Mouse (Mus musculus): ENCODE measurements at regions not wholly inside any gene's neighbourhood (a gene's known extent, or its start where the extent isn't known, plus 50 kb on each side); places are given as distances from the start of the nearest gene placed in this dataset.

DNA sequence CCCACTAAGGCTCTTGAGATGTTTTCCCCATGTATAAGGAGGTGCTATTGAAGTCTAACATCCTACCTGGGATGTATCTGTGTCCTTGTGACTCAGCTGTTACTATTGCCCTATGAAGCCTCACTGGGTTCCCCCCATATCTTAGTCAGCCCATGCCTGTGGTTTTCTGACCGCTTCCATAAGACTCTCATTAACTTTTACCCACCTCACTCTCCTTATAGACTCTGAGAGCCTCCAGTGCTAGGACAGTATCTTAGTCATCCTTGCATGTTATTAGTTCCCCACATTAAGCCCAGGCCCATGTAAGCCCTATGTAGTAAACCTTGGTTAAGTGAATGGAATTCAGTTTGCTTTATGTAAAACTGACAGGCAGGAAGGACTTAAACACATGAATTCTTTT is 337.5 kb upstream of the Trib2 start:
- DNase-seq: no peak
- intact Hi-C loops (cut with DNase I): loop anchor here (10.0 kb wide), 1 partner anchor 339 kb away; the partner anchor contains the start of gene Trib2

DNA sequence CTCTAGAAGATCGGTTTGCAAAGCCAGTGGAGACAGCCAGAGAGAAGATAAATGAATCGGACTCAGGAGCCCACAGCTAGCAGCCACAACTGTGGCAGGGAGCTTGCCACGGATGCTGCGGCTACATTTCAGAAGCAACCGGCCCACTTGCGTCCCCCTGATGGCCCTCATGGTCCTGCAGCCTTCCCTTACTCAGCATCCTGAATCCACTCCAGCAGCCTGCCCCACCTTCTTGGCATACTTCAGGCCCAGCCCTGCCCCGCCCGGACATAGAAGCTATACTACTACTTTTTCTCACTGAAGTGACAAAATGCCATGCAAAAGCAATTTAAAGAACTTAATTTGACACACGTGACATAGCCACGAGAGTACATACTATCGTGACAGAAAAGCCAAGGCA is 335.4 kb upstream of the Trib2 start:
- intact Hi-C loops (cut with DNase I): loop anchor here (10.0 kb wide), 1 partner anchor 337 kb away; the partner anchor contains the start of gene Trib2
- no peak for DNase-seq

DNA sequence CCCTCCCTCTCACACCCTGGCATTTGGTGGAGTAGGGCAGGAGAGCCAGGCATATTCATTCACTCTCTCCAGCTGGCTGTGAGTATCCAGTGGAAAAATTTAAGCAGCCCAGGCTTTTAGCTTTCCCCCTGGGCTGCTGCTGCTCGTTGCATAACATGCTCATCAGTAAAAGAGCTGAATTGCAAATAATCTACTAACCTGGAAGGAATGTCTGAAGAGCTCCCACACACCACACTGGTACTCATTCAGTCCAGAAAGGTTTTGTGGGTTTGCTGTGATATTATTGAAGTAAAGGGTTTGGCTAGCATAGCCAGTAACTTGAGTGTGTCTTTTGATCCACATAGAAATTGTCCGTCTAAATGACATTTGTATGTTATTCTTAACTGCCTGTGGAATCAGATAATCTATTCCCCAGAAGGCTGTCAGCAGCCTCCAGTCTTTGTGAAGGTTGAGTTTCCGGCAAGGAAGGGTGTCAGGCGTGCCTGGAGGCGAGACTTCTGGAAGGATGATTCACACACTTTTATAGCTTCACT is 334.5 kb upstream of the Trib2 start:
- peak in 1 of 2 experiments; percentile 12 for DNase-seq
- intact Hi-C loops (cut with DNase I): loop anchor here (10.0 kb wide), 1 partner anchor 336 kb away; the partner anchor contains the start of gene Trib2

DNA sequence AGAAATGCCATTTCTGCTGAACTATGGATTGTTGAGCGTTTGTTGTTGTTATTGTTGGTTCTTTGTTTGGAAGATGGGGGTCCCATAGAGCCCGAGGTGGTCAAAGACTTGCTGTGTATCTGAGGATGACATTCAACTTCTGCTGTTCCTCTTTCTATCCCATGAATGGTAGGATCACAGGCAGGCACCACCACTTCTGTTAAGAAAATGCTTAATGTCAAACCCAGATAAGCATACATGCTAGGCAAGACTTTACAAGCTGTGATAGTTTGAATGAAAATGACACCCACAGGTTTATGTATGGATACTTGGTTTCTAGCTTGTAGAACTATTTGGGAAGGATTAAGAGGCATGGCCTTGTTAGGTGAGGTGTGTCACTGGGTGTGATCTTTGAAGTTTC is 330.2 kb upstream of the Trib2 start:
- no peak for DNase-seq
- intact Hi-C loops (cut with DNase I): loop anchor here (10.0 kb wide), 1 partner anchor 442 kb away; no protein-coding TSS in a partner anchor

DNA sequence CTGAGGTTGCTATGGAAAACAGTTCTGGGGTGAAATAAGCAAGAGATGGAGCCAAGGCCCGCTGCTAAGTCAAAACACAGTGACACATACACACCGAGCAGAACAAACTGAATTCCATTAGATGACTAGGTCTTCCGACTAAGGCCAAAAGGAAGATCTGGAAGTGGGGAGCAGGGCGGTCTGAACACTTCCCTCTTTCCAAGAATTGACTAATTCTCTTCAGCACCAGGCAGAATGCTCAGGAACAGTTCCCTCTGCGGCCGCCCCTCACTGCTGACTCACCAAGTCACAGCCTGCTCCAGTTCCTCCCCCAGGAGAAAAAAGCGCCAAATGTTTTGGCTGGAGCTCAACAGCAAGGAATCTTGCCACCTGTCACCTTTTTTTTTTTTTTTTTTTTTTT is 328.9 kb upstream of the Trib2 start:
- peak in 1 of 2 experiments; percentile 40 for DNase-seq
- intact Hi-C loops (cut with DNase I): loop anchor here (10.0 kb wide), 1 partner anchor 441 kb away; no protein-coding TSS in a partner anchor

DNA sequence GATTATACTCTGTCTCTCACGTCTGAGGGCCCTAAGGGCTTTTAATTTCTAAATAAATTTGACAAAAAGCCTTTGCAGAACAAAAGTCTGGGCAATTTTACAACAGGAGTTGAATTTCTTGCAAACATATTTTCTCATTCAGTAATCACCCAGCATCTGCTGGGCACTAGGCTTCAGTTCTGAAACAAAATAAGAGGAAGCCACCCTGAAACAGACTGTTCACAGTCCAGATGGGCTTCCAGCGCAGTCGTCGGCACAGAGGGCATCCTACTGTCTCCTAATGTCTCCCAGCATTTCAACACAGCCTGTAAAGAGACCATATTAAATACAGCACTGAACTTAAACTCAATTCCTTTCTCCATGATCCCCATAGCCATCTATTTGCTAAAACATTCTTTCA is 324.5 kb upstream of the Trib2 start:
- DNase-seq: no peak
- intact Hi-C loops (cut with DNase I): loop anchor here (10.0 kb wide), 1 partner anchor 436 kb away; no protein-coding TSS in a partner anchor

DNA sequence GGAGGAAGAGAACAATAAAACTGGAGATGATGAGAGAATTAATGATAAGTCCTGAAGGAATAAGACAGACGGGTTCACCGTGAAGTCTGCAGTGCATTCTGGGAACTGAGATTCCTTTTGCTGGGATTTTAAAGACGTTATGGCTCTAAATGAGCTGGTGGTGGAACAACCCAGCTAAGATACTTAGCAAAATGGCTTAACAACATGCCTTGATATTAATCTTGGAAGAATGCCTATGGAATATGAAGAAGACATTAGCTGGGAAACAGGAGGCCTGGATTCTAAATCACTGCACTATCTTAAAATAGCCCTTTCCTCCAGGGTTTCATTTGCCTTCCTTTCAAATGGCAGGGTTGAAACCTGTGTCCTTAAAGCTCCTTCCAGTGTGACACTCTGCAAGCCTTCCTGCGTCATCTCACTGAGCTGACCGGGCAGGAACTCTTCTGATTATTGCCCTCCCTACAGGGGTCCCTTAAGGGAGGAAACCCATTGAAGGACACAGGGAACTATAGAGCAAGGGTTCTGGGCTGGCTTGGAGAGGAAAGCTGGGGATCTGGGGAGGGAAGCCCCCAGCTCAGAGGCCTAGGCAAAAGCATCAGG is 323.9 kb upstream of the Trib2 start:
- intact Hi-C loops (cut with DNase I): loop anchor here (10.0 kb wide), 1 partner anchor 436 kb away; no protein-coding TSS in a partner anchor
- no peak for DNase-seq

DNA sequence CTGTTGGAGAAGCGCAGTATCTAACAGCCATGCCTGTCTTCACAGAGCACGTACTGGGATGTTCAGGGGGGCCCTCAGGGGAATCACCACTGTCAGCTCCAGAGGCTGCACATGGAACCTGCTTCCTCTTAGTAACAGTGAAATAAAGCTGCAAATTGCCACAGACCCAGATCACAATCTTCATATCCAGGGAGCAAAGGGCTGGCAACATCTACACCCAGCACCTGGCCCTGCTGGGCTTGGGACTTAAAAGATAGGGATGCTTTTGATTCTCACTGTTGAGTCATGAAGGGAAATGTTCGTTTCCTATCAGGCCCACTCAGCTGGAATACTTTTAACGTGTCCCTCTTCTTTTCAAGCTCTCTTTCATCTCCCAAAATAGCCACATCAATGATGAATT is 322.4 kb upstream of the Trib2 start:
- intact Hi-C loops (cut with DNase I): no loop called here
- no peak for DNase-seq

DNA sequence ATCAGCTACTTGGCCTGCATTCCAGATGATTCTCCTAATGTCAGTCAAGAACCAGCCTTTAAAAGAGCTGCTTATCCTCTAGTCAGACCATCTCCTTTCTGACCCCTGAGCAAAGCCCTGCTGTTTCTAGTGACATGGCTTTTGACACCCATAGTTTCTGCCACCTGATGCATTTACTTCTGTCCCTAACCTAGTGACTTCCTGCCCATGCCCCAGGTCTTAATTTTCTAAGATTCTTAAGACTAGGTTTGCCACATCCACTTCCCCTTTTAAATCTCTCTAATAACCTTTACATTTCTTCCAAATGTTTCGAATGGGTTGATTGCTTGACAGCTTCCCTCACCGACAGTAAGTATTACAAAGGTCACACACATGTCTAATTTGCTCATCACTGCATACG is 321.1 kb upstream of the Trib2 start:
- no peak for DNase-seq
- intact Hi-C loops (cut with DNase I): no loop called here

DNA sequence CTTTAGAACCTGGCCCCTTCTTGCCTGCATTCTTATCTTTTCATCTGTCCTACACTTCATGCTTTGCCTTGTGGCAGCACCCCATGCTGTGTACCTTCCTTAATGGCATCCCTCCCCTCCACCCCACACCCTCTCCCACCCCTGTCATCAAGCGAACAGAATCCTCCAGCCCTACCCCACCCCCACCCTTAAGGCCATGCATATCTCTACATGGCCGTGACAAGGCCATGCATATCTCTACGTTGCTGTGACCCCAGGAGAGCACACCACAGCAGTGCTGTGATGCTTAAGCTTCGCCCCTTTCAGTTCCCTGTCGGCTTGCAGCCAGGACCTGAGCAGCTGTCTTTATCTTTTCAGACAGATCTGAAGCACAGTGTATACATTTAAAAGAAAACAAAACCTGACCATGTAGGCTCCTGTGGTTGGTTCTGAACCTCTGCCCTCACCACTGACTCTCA is 319.5 kb upstream of the Trib2 start:
- no peak for DNase-seq

DNA sequence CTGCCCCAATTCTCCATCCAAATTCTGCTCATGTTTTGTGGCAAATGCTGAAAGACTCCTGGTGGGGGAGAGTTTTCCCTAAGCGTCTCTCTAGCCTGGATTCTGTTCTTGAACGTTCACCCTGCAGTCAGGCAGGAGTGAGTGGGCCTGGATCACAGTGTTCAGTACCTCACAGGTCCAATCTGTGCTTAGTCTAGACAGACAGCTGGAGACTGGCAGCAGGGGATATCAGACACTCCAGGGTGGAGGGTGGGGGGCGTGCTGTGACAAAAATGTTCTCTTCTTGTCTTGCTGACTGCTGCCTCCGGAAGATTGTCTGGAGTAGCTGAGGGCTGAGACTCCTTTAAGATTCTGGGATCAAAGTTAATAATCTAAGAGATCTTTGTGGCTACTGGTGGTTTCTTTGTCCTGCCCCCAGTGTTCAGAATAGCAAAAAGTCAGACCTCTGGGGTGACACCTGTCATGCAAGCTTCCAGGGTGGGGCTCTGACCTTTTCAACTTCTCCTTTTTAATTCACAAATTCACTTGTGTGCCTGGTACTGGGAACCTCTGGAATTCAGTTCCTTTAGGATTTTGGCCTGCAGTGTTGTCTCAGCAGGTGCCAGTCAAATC is 319.0 kb upstream of the Trib2 start:
- intact Hi-C loops (cut with DNase I): no loop called here
- DNase-seq: no peak

More for the DNA sequence above, 319.5 kb upstream of the Trib2 start:
- intact Hi-C loops (cut with DNase I): no loop called here

DNA sequence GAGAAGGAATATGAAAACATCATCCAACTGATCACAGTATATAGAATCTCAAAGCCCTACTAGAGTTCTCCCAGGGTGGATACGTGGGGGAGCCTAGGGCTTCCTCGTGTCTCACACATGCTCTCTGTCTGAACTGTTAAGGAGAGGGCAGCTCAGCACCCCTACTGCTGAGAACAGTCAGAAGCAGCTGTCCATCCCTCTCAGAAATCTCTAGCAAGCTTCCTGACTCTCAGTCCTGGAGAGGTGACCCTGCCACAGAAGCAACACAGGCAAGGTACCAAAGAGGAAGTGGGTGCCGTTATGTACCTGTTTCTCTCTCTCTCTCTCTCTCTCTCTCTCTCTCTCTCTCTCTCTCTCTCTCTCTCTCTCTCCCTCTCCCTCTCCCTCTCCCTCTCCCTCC is 317.7 kb upstream of the Trib2 start:
- intact Hi-C loops (cut with DNase I): no loop called here

DNA sequence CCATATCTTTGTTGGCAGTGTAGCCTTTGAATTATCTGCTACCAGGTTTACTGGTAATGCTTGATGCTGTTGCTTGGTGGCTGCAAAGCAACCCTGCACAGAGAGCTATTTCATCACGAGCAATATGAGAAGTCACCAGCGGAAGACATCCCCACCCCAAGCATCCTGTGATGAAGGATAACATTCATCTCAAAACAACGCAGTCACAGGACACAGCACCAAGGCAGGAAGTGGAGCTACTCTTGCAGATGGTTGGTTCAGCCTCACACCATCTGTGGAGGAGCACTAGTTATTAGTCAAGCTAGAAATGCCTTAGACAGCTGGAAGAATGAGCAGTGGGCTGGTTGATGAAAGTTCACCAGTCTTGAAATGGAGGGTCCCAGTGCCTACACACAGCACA is 316.5 kb upstream of the Trib2 start:
- no peak for DNase-seq
- intact Hi-C loops (cut with DNase I): no loop called here

More for the DNA sequence above, 317.7 kb upstream of the Trib2 start:
- no peak for DNase-seq

DNA sequence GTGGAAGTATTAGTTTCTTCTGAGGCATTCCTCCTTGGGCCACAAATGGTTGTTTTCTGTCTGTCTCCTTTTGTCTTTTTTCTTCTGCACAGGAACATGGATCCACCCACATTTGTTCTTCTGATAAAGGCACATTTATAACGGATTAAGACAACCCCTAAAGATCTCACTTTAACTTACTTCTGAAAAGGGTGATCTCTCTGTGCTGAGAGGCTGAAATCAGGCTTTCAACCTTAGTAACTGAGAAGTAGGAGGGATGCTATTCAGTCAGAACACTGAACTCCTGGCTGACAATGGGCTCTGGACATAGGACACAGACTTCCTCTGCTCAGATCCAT is 315.0 kb upstream of the Trib2 start:
- DNase-seq: no peak
- intact Hi-C loops (cut with DNase I): no loop called here

DNA sequence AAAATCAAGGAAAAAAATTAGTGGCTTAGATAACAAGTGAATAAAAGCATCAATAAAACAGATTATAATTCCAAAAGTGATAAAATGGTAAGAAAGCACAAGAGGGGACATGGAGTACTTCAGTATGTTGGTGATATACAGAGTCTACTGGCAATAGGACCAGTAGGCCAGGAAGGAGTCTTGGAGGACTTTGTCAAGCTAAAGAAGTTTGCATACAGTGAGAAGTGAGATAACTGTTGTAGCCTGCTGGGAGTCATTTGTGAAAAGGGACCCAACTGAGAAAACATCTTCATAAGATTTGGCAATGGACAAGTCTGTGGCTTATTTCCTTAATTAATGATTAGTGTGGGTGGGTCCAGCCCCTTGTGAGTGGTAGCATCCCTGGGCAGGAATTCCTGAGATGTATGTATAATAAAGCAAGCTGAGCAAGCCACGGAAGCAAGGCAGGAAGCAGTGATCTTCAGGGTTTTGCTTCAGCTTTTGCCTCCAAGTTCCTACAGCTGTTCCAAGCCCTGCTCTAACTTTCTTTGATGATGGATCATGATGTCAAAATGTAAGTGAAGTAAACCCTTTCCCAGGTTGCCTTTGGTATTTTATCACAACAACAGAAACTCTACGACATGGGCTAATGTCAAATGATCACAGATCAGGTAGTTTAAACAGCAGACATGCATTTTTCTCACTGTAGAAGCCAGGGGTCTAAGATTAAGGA is 314.5 kb upstream of the Trib2 start:
- no peak for DNase-seq
- intact Hi-C loops (cut with DNase I): no loop called here

DNA sequence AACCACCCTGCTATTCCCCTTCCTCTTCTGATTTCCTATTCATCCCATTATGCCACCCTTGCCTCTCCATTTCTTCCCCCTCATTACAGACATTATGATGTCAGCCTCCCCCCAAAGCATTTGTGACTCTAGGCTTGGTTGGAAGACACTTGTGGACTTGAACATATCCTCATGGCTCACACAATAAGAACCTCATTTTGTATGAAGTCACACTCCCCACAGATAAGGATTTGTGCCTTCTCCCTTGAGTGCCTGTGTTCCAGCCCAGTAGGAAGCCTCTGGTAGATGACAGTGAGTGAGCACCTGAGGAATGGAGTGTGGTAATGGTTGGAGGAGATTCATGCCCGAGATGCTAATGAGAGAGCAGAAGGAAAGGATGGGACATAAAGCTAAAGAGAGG is 313.9 kb upstream of the Trib2 start:
- intact Hi-C loops (cut with DNase I): no loop called here
- no peak for DNase-seq

DNA sequence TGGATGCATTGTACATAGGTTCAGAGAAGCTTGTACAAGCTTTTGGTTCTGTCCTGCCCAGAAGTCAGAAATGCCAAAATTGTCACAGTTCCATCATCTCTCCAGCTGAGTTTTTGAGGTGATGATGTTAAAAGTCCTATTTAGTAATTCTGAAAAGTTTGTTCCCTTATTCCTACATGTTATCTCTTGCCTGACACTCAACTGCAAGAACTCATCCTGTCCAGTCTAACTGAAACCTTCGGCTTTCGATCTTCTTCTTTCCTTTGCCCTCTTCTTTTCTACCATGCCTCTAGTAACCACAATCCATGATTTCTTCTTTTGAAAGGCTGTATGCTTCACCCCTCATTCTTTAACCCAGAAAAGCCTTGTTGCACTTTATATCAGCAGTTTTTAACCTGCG is 313.2 kb upstream of the Trib2 start:
- intact Hi-C loops (cut with DNase I): no loop called here
- DNase-seq: no peak

DNA sequence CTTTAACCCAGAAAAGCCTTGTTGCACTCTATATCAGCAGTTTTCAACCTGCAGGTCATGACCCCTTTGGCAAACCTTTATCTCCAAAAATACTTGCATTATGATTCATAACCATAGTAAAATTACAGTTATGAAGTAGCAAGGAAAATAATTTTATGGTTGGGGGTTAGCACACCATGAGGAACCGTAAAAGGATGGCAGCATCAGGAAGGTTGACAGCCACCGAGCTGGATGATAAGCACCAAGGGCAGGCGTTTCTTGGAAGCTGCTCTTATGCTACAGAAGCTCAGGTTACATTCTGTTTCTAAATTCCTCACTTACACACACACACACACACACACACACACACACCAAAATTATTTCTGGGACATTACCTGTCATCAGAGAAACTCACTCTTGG is 312.5 kb upstream of the Trib2 start:
- intact Hi-C loops (cut with DNase I): no loop called here
- no peak for DNase-seq

DNA sequence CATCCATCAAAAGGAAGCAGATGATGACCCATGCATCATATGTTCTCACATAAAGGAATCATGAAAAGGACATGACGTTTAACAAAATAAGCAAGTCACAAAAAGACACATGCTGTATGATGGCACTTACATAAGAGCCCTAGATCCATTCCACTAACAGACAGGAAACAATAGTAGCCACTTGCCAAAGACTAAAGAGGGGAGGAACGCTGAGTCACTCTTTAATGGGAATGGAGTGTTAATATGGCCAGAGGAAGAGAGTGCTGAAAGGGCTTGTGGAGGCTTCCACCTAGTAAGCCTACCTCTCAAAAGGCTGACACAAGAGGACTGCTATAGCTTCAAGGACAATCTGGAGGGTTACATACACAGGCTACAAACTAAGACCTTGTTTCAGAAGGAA is 308.2 kb upstream of the Trib2 start:
- no peak for DNase-seq
- intact Hi-C loops (cut with DNase I): no loop called here

DNA sequence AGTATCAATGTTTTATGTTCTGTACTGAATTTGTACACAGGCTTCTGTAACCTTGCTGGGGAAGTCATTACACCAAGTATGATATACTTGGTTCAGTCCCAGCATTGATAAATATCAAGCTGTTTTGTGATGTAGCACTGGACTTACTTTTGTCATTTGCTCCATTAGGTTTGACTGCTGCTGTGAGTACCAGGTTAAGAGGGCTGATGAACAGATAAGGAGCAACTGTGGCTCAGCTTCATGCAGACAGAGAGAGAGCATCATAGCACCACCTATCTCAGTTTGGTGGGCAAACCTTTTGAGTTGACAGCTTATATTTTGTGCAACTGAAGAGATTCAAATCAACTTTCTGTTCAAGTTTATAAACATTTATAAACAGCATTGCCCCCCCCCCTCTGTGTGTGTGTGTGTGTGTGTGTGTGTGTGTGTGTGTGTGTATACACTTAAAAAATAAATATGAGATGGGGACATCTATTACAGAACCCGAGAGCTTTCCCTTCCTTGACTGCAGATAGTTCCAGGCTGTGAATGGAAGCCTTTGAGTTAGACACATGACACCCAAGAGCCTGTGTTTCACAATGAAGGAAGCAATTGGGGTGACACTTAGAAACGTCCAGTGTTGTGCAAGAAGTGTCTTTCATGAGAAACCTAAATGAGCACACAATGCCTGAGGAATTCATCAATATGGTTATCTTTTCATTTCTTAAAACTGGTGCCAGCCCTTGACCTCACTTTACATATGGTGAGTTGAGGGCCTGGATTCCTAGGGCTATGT is 305.8 kb upstream of the Trib2 start:
- no peak for DNase-seq
- intact Hi-C loops (cut with DNase I): no loop called here

DNA sequence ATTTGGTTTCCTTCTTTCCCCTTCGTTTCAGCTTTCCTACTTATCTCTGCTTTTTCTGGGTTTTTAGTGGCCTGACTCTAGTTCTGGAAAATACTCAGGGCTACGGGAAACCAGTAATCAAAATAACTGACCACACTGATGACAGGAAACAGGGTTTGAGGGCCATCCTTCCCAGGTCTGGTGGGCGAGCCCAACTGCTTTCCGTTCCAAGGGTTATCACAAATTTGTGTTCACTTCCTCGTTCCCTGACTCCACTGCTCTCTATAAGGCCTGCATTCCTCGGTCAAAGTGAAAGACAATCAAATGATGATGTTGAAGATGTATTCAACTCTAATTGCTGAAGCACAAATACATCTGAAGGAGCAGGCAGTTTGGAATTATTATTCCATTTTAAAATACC is 305.1 kb upstream of the Trib2 start:
- DNase-seq: no peak
- intact Hi-C loops (cut with DNase I): no loop called here
